Mouse (Mus musculus): ENCODE measurements around the gene Nckap1l. TPM values are rescaled to one million over a fixed set of nuclear protein-coding genes. Genes with fewer than 3 reads are reported as not detected.
"Not testable (repeated sequence)": the region's sequence is repeated elsewhere in the genome, so short reads cannot be mapped to it uniquely, and the experiment has no call there.

Nckap1l gene
- polyA plus RNA-seq (2015; fragmentation: Nextera tagmentation; extraction: Ambion mirVana), result 1.7 TPM in 2 replicates

DNA sequence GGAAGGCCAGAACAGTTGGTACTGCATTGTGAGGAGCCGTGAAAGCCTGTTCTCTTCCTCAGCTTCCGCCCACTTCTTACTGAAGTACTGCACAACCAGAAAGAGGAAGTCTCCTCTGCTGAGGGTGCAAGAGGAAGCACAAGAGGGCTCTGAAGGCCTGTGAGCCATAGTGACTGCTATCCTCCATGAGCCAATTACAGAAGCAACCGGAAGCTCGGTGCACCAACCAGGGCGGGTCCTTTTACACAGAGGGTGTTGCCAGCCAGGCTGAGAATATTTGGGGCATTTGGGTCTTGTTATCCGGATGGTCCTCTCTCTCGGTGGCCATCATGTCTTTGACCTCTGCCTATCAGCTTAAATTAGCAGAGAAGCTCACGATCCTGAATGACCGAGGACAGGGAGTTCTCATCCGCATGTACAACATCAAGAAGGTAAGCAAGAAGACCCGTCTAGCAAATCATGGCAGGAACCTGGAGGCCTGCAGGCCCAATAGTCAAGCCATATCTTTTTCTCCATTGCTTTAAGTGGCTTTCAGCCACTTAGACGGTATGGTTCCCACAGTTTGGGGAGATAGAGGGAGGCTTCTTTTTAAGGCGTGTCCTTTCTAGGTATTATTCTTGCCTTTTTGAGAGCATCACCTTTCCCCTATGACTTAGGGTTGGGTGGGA lies at the start of gene Nckap1l:
Gene Nckap1l, plus strand, starts transcription at position 244 of the 668 bp plus-strand sequence.
- H3K9me3 ChIP-seq (ENCODE audit: control insufficient read depth), result no peaks in the 10 kb centered on the region
- no peak within 1 kb of the TSS for H3K27ac ChIP-seq (ENCODE audit: low read depth, low read length)
- H3K9ac ChIP-seq (ENCODE audit: low read depth, low read length), result no peak within 1 kb of the TSS
- no peaks in the 10 kb centered on the region for H3K27me3 ChIP-seq (replicated peaks; ENCODE audit: control insufficient read depth, insufficient read depth, low read length)
- H3K4me3 ChIP-seq (ENCODE audit: low read depth, low read length), result no peak within 1 kb of the TSS
- ATAC-seq, result no peak
- H3K4me2 ChIP-seq (replicated peaks; ENCODE audit: low read depth), result no peak within 1 kb of the TSS
- no peak for TF ChIP-seq CTCF (IDR thresholded peaks at IDR 0.05; ENCODE audit: low read depth)
- H3K4me1 ChIP-seq (replicated peaks; ENCODE audit: control insufficient read depth, insufficient read depth, low read length), result no peaks in the 10 kb centered on the region
- 89% methylated on average over 13 of the region's 13 CpGs for WGBS
- H3K36me3 ChIP-seq (ENCODE audit: control insufficient read depth, insufficient read depth), result no peaks in the 10 kb centered on the region

DNA sequence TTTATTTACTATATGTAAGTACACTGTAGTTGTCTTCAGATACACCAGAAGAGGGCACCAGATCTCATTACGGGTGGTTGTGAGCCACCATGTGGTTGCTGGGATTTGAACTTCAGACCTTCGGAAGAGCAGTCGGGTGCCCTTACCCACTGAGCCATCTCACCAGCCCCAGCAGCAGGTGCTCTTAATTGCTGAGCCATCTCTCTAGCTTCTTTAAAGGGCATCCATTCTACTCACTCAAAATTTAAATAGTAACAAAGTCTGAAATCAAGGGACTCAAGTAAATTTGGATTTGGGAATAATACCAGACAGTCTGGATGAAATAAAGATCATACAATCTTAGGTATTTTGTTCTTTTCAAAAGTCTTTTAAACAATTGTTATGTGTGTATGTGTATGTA lies 48.0 kb upstream of the Nckap1l start:
- 80% methylated on average over 2 of the region's 3 CpGs for WGBS
- H3K9ac ChIP-seq (ENCODE audit: low read depth, low read length); H3K36me3 ChIP-seq (ENCODE audit: control insufficient read depth, insufficient read depth); H3K4me1 ChIP-seq (replicated peaks; ENCODE audit: control insufficient read depth, insufficient read depth, low read length); ATAC-seq; H3K27me3 ChIP-seq (replicated peaks; ENCODE audit: control insufficient read depth, insufficient read depth, low read length); H3K4me3 ChIP-seq (ENCODE audit: low read depth, low read length); H3K27ac ChIP-seq (ENCODE audit: low read depth, low read length); H3K9me3 ChIP-seq (ENCODE audit: control insufficient read depth); H3K4me2 ChIP-seq (replicated peaks; ENCODE audit: low read depth): not testable (repeated sequence)

DNA sequence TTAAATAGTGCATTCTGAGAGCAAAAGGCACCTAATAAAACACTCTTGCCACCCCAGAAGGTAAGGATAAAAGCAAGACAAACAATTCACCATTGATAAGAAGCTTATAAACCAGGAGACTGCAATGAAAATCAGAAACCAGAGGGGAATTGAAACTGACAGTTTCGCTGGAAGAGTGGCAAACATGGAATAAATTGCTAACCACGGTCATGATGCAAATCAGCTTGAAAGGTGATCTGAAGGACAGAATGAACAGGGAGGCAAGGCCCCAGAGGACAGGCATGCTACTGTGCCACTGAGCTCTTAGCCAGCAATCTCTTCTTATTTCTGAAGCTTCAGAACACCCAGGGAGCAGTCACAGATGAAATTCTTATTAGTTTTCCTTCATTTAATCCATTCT lies 26.6 kb upstream of the Nckap1l start:
- ATAC-seq, result no peak
- H3K36me3 ChIP-seq (ENCODE audit: control insufficient read depth, insufficient read depth), result no peaks in the 10 kb centered on the region
- WGBS, result 22% methylated on average over 2 of the region's 2 CpGs
- H3K4me1 ChIP-seq (replicated peaks; ENCODE audit: control insufficient read depth, insufficient read depth, low read length), result no peaks in the 10 kb centered on the region
- no peaks in the 10 kb centered on the region for H3K9me3 ChIP-seq (ENCODE audit: control insufficient read depth)
- H3K27me3 ChIP-seq (replicated peaks; ENCODE audit: control insufficient read depth, insufficient read depth, low read length), result no peaks in the 10 kb centered on the region
- TF ChIP-seq CTCF (IDR thresholded peaks at IDR 0.05; ENCODE audit: low read depth), result no peak
- no peak overlapping the region for H3K27ac ChIP-seq (ENCODE audit: low read depth, low read length)
- H3K4me2 ChIP-seq (replicated peaks; ENCODE audit: low read depth), result no peak overlapping the region
- H3K4me3 ChIP-seq (ENCODE audit: low read depth, low read length), result no peak overlapping the region
- no peak overlapping the region for H3K9ac ChIP-seq (ENCODE audit: low read depth, low read length)

DNA sequence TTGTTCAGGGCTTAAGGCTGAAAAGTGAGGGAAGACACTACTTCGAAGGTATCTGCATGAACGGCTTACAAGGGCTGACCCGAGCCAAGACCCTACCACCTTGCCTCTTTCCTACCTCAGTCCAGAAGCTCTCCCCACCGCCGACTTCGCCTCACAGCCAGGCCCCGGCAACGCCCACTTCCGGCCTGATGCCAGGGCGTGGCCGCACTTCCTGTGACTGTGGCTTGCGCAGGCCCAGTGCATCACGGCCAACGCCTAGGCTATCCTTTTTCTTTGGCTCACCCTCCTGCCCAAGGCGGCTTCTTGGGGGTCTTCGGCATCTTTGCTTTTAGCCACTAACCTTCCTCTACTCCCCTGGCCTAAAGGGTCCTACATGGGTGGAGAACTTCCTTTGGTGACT lies 23.4 kb upstream of the Nckap1l start, which contains the start of gene Gtsf1:
Gene Gtsf1, minus strand, starts transcription at position 230 of the 400 bp plus-strand sequence.
- H3K4me3 ChIP-seq (ENCODE audit: low read depth, low read length), result no peak within 1 kb of the TSS
- no peaks in the 10 kb centered on the region for H3K9me3 ChIP-seq (ENCODE audit: control insufficient read depth)
- H3K27ac ChIP-seq (ENCODE audit: low read depth, low read length), result no peak within 1 kb of the TSS
- 91% methylated on average over 16 of the region's 16 CpGs for WGBS
- H3K4me2 ChIP-seq (replicated peaks; ENCODE audit: low read depth), result no peak within 1 kb of the TSS
- no peaks in the 10 kb centered on the region for H3K27me3 ChIP-seq (replicated peaks; ENCODE audit: control insufficient read depth, insufficient read depth, low read length)
- H3K4me1 ChIP-seq (replicated peaks; ENCODE audit: control insufficient read depth, insufficient read depth, low read length), result no peaks in the 10 kb centered on the region
- no peak within 1 kb of the TSS for H3K9ac ChIP-seq (ENCODE audit: low read depth, low read length)
- TF ChIP-seq CTCF (IDR thresholded peaks at IDR 0.05; ENCODE audit: low read depth), result no peak
- no peaks in the 10 kb centered on the region for H3K36me3 ChIP-seq (ENCODE audit: control insufficient read depth, insufficient read depth)
- ATAC-seq, result no peak

DNA sequence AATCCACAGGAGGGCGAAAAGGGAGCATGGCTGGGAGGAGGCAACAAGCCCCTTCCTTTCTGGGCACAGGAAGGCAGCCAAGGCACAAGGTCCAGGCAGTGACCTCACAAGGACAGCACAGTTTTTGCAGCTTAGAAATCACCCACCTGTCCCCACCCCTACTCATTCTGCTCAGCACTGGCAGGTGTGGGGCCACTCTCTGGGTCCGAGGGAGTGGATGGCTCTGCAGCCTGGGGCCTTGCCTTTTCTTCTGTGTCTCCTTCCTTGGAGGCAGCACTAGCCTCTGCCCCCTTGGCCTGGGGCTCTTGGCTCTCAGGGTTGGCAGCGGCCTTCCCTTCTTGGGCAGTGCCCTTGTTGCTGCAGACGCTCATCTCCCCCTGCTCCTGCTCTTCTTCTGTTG lies 7.6 kb upstream of the Nckap1l start:
- H3K27me3 ChIP-seq (replicated peaks; ENCODE audit: control insufficient read depth, insufficient read depth, low read length); H3K9ac ChIP-seq (ENCODE audit: low read depth, low read length); H3K4me3 ChIP-seq (ENCODE audit: low read depth, low read length); H3K36me3 ChIP-seq (ENCODE audit: control insufficient read depth, insufficient read depth); ATAC-seq; H3K27ac ChIP-seq (ENCODE audit: low read depth, low read length); H3K4me1 ChIP-seq (replicated peaks; ENCODE audit: control insufficient read depth, insufficient read depth, low read length); H3K4me2 ChIP-seq (replicated peaks; ENCODE audit: low read depth); H3K9me3 ChIP-seq (ENCODE audit: control insufficient read depth): not testable (repeated sequence)
- 76% methylated on average over 4 of the region's 4 CpGs for WGBS

GRCm38 (mm10) chr15:103448369-103448768 lies 5.2 kb upstream of the Nckap1l start, which contains the start of gene Gtsf2:
Gtsf2 (minus strand) TSS chr15:103448469.
- Histone ChIP-seq H3K27ac (ENCODE audit: low read depth, low read length) (no peak within 1 kb of the TSS), H3K36me3 (ENCODE audit: control insufficient read depth, insufficient read depth) (no peaks in the 10 kb centered on the region), H3K4me1 (replicated peaks; ENCODE audit: control insufficient read depth, insufficient read depth, low read length) (no peaks in the 10 kb centered on the region), H3K4me3 (ENCODE audit: low read depth, low read length) (no peak within 1 kb of the TSS), H3K9ac (ENCODE audit: low read depth, low read length) (no peak within 1 kb of the TSS), H3K27me3 (replicated peaks; ENCODE audit: control insufficient read depth, insufficient read depth, low read length) (no peaks in the 10 kb centered on the region), H3K9me3 (ENCODE audit: control insufficient read depth) (no peaks in the 10 kb centered on the region), H3K4me2 (replicated peaks; ENCODE audit: low read depth) (no peak within 1 kb of the TSS)
- TF ChIP-seq CTCF (IDR thresholded peaks at IDR 0.05; ENCODE audit: low read depth), result no peak
- WGBS, result 45% methylated on average over 3 of the region's 3 CpGs
- no peak for ATAC-seq

Measured in intestine, postnatal 0 days (tissue).